Mouse (Mus musculus) A20 (cell line): ENCODE results near the gene Vrk2.

Source experiments
- DNase-seq: peaks from one replicate; pipeline ENCODE4 v3.0.0-alpha.2; 2011; ENCODE audit warnings: low read depth, low spot score

Gene Vrk2

DNA sequence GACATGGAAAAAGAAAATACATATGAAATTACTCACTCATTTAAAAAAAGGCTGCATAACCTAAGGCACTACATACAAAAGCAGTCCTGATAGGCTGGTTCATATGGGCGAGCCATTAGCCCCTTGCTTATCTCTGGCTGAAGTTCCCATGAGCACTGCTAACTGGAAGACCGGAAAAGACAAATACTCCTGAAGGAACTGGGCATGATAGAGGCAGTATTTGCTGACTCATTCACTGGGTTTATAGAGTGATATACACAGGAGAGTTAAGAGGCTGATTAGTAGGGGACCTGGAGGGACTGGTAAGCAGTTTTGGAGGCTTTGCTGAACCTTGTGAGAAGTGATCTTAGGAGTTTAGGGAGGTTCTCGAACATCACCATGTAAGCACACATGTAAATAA is 42.2 kb downstream of the Vrk2 start:
- no peak for DNase-seq

DNA sequence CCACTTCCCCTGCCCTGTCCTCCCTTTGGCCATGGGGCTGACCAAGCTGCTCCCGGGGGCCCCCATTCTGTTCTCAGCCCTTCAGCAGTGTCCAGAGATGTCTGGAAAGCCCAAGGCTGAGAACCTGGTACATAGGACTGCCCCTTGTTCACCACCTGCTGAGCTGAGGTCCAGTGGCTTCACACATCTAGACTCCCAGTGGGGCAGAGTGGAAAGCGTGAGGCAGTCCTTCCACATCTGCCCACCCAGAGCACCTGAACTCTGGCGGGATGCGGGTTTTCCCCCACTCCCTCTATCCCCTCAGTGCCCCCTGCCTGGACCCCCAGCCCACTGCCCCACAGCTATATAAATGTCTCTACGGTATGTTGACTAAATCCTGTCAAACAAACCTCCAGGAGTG is 56.0 kb downstream of the Vrk2 start:
- DNase-seq: no peak

DNA sequence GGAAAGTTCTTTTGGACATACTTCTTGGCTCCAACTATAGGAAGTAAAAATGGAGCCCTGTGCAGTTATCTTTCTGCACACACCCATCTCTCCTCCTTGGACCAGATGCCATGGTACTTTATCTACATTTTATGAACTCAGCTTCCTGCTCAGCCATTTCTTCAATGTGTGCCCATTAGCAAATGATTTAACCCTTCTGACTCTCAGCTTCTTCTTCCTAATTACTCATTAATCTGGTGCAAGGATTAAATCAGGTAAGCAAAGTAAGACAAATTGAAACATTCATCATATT is 60.0 kb downstream of the Vrk2 start:
- DNase-seq: no peak

DNA sequence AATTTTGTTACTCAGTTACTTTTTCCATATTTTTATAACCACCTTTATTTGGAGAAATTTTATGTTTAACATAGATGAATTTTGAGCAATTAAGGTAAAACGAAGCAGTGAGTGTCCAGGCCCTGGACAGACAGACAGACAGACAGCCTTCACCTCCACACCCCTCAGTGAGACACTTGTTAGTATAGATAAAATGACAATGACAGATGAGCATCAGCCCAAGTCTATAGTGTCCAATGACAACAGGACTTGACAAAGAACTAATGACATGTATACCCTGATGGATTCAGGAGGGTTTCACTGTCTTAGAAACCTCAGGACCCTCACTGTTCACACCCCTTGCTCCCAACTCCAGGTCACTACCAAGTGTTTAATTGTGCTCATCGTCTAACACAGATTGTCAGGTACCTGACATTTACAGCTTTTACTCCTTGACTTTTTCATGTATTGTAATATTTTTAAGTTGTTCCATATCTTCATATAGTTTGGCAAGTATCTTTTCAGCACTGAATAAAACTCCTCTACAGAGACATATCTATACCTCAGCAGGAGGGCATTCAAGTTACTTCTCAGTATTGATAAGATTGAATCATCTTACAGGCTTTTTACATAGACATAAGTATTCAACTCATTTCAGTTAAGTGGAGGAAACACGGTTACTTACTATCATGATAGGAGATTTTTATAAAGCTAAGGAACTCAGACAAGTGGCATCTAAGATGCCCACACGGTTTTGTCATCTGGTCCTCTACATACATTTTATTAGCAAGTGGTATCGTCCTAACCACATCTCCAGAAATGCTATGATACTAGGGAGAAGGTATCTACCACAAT is 60.6 kb downstream of the Vrk2 start:
- no peak for DNase-seq

DNA sequence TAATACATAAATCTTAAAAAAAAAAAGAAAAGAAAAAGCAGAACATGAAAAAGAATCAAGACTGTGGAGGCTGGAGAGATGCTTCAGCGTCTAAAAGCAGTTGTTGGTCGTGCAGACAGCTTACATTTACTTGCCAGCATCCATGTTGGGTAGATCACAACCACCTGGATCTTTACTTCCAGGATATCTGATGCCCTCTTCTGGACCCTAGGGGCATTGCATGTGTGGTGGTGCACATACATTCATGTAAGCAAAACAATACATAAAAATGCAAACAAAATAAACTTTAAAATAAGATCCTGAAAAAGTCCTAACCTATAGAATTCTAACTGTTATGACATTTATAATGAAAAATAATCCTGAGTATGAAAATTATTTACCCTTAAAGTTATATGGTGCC is 66.9 kb downstream of the Vrk2 start:
- peak; percentile 17 for DNase-seq

DNA sequence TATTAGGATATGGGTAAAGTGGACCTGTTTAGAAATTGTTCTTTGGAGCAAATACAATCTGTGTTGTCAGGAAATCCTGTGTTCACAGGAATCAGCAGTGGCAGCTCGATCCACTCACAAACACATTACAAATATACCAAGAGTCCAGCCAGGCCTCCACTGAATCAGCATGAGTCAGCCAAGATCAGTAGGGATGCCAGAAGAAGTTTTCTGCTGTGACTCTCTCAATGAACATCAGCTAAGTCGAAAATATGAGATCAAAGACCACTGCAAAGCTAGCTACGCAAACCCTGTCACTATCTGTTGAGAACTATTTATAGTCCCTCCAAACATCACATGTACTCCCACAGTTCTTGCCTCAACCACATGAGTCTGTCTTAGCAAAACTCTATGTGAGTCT is 74.8 kb downstream of the Vrk2 start:
- DNase-seq: no peak

DNA sequence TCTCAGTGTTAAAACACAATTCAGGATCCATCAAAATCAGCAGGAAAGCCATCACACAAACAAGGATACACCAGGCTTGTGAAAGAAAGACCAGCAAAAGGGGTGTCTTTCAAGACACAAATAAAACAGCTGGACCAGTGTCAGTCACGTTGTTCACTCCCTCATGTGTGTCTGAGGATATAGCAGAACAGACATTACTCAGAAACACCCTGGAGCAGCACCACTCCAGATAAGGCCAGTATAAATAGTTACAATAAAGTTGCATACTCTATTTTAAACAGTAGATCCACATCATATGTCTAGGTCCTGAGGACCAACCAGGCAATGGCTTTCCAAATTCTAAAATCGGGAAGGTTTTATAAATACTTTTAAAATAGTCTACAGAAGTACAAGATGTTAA is 77.7 kb downstream of the Vrk2 start:
- no peak for DNase-seq

DNA sequence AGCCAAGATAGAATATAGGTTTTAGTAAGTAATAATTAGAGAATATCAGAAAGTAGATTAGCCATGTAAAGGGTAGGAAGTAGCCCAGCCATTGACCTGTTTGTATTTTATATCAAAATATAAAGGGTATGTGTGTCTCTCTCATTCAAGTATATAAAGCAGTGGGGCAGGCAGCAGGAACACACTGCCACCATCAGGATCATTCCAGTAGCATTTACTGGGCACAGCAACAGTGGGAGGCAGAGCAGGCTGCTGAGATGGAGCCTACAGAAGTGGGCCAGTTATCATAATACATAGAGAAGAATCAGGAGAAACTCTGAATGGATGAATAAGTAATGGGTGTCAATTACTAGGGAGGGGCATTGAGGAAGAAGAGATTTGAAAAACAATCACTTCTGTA is 80.1 kb downstream of the Vrk2 start:
- DNase-seq: no peak

DNA sequence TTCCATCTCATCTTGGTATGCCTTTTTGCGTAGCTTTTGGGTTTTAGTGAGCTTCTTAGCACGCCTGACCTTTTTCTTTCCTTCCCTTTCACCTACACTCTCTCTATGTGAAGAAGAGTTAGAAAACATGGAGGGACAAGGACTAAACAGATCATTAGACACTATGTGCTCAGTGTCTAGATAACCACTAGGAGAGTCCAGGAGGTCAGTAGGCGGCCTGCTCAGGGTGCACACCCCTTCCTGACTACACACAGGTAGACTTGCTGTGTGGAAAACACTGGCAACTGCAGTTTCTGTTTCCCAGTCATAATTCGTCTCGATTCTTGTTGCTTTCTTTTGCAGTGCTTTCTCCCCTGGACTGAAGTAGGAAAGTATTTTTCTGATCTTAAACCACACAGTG is 97.8 kb downstream of the Vrk2 start:
- DNase-seq: no peak

DNA sequence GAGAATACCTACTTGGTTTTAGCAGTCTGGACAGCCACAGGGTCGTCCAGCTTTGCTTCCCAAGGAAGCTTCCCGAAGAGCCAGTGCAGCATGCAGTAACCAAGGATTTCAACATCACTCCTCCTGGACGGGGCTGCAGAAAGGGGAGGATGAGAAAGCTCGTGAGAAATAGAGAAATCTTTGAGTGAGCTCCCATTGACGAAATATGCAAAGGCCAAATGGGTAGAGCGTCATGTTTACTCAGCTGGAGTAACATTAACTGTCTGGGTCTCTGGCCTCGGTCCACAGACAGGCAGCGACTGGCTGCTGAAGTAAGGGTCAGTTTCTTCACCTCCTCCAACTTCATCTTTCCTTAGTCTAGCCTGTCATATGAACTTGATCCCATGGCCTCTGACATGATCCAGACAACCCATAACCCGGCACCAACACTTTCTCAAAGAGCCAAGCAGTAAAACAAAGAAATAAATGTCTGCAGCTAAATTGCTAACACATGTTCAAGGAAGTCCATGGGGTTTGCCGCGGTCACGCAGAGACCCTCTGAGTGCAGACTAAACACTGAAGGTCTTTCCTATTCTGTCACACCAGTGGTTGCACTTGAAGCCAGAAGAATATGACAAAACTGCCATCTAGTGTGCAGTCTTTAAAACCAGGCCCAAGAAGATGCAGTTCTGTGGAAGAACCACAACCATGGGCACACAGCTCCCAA is 103.9 kb downstream of the Vrk2 start:
- no peak for DNase-seq

DNA sequence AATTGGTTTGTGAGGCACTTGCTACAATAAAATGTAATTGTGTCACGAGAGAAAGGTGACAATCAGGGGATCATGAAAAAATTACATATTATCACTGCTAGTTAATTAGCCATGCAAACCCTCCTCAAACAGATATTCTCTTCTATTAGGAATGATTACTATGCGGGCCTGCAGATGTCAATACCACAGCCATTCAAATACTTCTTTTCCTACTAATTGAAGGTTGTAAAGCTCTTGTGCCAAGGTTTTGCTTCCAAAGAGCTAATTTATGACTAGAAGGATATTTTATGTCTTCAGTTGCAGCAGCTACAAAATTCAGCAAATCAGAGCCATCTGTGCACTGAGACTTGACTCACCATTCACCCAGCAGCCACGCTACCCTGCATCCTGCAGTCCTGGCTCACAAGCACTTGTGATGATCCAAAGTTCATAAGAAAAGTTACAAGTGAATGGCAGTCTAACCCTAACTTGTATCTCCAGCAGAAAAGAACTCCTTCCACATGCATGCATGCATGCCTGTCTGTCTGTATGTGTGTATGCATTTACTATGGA is 112.0 kb downstream of the Vrk2 start:
- no peak for DNase-seq

DNA sequence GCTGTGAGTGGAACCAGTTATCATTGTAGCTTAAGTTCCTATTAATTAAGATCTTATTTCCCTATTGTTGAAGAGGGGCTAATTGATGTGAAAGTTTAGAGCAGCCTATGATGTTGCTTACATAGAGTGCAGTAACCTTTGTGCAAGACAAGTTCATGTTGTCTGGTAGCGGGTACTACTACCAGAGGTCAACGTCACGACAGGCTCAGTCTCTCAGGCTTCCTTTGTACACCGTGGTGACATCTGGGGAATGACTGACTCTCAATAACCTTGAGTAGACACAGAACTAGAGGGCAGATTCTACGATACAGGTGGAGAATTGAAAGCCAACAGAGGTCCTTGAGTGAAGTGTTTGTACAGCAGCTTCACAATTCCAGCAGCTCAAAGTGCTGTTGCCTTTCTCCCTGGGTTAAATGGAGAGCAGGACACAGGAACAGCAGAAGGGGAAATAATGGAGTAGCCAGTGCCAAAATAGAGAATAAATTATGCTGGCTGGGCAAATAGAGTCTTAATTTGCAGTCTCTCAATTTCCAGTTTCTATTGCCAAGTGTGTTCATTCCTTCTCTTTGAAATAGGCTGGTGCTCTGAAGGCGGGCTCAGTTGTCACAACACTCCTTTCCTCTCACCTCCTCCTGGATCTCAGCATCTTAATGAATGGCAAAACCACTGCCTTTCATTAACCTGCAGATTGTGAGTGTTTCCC is 116.6 kb downstream of the Vrk2 start:
- no peak for DNase-seq

DNA sequence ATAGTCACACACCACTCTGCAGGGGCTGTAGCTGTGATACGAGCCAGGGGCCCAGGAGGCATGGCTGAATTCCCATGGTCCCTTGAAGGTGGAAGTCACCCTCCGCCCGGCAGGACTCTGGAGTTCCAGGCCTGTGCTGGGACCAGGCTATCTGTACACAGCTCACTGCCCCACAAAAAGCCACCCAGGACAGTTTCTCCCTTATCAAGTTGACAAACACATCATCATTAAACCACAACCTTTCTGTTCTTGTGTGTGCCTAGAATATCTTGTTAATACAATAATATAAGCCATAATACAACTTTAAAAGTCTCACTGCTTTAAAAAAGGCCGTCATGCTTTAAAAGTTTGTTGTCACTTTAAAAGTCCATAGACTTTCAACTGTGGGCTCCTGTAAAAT is 139.7 kb downstream of the Vrk2 start:
- no peak for DNase-seq

DNA sequence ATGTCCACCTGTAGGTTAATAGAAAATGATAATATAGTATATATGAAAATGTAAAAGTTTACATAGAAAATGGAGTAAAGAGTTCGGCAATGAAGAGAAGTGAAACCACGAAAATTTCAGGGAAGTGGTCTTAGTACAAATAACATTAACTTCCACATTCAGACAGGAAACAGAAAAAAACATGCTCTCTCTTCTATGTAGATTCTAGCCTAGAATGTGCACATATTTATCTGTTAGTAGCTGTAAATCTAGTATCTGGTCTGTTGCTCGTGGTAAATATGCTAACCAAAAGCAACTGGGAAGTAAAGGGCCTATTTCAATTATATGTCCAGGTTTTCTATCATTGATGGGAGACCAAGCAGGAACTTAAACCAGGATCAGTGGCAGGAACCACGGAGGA is 141.1 kb downstream of the Vrk2 start:
- no peak for DNase-seq

DNA sequence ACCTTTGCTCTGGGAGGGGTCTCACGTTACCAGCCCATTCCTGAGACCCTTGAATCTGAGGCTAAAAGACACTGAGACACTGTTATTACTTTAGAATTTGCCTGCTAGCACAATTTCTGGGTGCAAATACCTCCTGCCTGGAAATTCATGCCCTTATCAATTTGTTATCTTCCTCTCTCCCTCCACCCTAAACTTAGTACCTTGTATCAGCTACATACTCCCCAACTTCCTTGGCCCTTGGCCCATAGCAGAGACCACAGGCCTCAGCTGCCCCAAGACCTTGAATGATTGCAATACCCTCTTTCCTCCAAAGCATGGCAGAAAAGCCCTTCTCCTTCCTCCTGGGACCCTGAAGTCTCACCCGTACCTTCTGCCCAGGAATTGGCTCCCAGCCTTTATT is 142.6 kb downstream of the Vrk2 start:
- no peak for DNase-seq

DNA sequence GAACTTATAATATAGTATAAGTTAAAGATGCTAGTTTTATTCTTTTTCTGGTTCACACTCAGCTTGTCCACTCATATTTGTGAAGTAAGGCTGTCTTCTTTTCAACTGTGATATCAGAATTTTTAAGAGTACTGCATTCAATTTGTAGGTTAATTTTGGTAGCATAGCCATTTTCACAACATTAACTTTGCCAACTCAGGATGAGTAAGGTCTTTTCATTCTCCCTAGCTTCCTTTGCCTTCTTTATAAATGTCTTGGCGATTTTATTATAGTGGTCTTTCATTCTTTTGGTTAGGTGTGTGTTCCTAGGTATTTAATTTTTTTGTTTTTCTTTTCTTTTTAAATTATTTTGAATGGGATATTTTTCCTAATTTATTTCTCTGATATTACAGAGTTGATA is 143.2 kb downstream of the Vrk2 start:
- DNase-seq: no peak

DNA sequence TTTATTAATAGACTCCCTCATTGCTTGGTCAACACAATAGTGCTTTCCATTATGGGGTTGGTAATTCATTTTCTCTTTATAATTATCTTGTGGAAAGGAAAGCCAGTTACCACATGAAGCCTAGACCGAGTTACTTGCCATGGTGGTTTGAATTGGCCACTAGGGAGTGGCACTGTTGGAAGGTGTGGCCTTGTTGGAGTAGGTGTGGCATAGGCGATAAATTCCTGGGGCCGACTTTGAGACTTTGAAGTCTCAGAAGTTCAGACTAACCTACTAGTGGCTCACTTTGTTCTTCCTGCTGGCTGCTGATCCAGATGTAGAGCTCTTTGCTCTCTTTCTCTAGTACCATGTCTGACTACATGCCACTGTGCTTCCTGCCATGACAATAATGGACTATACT is 144.0 kb downstream of the Vrk2 start:
- no peak for DNase-seq

DNA sequence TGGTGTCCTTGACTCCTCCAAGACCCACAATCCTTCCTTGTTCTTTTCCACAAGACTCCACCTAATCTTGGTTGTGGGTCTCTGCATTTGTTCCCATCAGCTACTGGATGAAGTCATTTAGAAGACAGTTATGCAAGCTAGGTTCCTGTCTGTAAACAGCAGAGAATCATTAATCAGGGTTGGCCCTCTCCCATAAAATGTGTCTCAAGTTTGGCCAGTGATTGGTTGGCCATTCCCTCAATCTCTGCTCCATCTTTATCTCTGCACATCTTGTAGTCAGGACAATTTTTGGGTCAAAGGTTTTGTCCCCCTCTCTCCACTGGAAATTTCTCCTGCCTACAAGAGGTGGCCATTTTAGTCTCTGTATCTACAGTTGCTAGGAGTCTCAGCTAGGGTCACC is 149.4 kb downstream of the Vrk2 start:
- DNase-seq: no peak

DNA sequence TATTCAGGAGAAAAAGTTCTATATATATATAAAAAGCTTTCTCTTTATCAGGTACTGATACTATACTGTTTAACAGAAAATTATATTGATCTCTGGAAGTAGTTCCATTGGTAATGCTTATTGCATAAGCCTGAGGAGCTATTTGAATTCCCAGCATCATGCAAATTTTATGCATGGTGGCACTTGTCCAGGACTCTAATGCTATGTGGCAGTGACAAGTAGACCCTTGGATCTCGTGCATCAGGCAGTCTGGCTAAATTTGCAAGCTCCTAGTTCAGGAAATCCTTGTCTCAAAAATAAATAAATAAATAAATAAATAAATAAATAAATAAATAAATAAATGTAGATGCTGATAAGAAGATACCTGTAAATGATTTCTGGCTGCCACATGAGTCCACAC is 152.7 kb downstream of the Vrk2 start:
- no peak for DNase-seq

DNA sequence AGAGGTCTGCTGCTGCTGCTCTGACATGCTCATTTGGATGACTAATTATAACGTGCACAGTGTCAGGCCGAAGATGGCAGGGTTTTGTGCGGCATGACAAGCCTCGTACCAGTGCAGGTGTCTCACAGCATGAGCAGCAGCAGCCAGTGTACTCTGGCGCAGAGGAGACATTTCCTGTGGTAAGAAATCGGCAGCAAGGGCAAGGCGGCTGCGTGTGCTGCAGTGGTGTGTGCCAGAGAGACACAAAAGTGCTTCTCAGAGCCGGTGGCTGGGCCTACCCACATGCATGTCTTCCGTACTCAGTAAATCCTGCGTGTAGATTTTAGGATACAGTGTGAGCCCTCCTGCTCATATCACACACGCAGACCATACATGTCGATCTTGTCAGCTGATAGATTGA is 156.0 kb downstream of the Vrk2 start:
- DNase-seq: no peak

DNA sequence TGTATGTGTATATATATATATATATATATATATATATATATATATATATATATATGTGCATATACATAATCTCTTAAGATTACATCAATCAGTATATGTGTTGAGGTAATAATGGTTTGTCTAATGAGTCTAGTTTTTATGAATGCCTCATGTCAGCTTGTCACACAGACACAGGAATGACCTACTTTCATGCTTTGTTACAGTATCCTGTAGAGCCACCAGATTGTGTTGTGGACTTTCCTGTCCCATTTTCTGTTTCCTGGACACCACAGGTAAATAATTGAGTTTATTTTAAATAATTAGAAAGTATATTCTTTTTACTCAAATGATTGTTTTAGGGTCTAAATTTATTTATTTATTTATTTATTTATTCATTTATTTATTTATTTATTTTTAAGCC is 159.6 kb downstream of the Vrk2 start:
- no peak for DNase-seq

DNA sequence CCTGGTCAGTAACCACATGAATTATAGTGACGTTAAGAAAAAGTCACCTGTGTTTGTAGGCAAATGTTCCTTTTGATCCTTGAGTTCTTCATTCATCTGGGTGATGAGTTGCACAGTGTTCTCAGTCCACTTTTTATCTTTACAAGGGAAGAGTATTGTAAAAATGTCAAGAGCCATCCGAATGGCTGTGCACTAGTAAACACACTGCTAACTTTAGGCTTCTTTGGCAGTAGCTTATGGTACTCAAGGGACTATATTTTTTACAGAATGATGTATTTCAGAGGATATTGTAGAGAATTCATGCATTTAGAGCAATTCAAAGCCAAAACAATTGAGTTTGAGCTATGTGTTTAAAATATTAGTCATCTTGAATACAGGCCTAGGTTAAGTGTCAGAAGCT is 172.3 kb downstream of the Vrk2 start:
- DNase-seq: no peak
